Mouse (Mus musculus): Measurements from ENCODE around the gene Ankrd44.

The Ankrd44 gene

GRCm38 (mm10) chr1:54887873-54888272, 38.3 kb downstream of the Ankrd44 start:
- DNase-seq (ENCODE audit: low spot score), result no peak

DNA sequence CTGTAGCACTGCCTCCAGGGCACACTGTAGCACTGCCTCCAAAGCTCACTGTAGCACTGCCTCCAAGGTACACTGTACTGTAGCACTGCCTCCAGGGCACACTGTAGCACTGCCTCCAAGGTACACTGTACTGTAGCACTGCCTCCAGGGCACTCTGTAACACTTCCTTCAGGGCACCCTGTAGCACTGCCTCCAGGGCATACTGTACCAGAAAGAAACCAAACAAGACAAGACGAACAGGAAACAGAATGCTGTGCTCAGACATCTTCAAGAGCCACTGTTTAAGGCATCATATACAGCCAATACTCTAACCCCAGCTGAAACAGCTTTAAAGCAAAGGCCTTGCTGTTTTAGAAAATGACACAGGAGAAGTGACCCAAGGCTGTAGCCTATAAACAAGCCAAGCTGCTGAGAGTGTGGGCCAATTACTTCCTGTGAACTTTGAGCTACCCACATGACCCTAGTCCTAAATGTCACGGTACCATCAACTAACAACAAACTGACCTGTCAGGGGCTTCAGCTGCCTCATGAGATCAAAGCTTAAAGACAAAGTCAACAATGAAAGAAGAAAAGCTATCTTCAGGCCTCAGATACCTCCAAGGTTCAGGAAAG, 43.2 kb downstream of the Ankrd44 start:
- DNase-seq (ENCODE audit: low spot score), result no peak

DNA sequence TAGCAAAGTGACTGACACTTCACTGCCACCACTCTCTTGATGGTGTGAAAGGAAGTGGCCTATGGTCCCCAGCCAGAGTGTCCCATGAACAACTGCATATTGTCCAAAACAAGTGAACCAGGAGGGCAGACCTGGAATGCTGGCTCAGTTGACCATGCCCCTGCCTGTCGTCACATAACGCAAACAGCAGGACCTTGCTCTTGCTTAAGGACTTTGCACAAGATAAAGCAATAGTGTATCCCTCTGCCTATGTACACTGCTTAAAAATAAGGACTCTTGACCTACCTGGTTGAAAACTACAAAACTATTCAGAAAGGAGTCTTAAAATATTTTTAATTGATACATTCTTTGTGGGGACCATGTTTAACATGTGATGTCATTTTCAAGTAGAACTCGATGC, 44.7 kb downstream of the Ankrd44 start:
- no peak for DNase-seq (ENCODE audit: low spot score)

- no peak for DNase-seq (ENCODE audit: low spot score)
Measured at GRCm38 (mm10) chr1:54877423-54878073, 48.6 kb downstream of the Ankrd44 start.

GRCm38 (mm10) chr1:54877014-54877413, 49.2 kb downstream of the Ankrd44 start:
- no peak for DNase-seq (ENCODE audit: low spot score)

DNA sequence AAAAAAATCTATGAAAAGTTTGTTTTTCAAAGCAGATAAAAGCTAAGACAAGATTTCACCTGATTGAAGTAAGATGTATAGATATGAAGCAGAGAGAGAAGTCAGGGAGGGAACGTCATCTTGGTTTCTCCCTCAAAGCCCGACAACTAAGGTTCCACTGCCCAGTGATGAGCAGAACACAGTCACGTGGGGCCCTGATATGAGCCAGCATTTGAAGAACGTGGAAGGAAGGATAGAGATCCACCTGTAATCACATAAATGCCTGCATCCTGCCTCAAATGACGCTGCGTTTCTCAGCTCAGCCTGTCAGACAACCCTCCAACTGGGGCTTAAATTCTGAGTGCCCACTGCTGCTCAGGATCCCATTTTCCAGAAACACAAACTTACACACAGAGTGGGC, 52.1 kb downstream of the Ankrd44 start:
- DNase-seq (ENCODE audit: low spot score), result no peak

- DNase-seq (ENCODE audit: low spot score), result no peak
Measured at GRCm38 (mm10) chr1:54872857-54873616, 53.1 kb downstream of the Ankrd44 start.

- DNase-seq (ENCODE audit: low spot score), result no peak
Measured at GRCm38 (mm10) chr1:54871321-54871720, 54.9 kb downstream of the Ankrd44 start.

GRCm38 (mm10) chr1:54870634-54871033, 55.6 kb downstream of the Ankrd44 start:
- no peak for DNase-seq (ENCODE audit: low spot score)

DNA sequence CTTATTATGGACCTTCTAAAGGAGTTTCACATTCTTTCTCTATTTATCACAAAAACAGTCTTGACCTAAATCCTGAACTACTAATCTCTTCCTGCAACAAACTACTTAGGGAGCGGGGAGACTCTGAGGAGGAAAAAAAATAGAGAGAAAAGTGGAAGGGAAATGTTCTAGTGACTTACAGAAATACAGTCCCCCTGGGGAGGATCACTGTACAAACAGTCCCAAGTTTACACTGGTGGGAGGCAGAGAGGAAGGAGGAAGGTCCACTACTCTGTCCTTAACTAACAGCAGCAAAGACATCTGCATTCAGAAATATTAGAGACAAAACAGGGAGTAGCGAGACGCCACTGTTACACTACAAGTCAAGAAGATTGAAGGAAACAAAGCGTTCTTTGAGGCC, 59.0 kb downstream of the Ankrd44 start:
- DNase-seq (ENCODE audit: low spot score), result no peak

DNA sequence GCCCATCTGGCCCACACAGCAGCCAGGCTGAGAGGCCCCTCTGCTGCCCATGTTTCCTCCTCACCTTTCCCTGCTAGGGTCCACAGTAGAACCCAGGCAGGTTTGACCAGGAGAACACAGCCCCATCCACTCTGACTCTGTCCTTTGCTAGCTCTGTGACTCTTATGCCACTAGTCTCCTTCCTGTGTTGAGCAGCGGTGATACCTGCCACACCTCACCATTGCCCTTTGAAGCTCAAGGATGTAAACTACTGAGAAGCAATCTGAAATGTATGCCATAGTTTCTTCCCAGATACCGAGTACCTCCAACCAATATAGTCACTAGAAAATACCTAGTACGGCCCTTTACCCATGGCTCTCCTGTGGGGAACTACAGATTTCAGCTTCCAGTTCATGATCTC, 60.1 kb downstream of the Ankrd44 start:
- DNase-seq (ENCODE audit: low spot score), result no peak

- no peak for DNase-seq (ENCODE audit: low spot score)
Measured at GRCm38 (mm10) chr1:54864928-54865652, 61.1 kb downstream of the Ankrd44 start.

- no peak for DNase-seq (ENCODE audit: low spot score)
Measured at GRCm38 (mm10) chr1:54860361-54860760, 65.8 kb downstream of the Ankrd44 start.

GRCm38 (mm10) chr1:54859876-54860275, 66.3 kb downstream of the Ankrd44 start:
- no peak for DNase-seq (ENCODE audit: low spot score)

DNA sequence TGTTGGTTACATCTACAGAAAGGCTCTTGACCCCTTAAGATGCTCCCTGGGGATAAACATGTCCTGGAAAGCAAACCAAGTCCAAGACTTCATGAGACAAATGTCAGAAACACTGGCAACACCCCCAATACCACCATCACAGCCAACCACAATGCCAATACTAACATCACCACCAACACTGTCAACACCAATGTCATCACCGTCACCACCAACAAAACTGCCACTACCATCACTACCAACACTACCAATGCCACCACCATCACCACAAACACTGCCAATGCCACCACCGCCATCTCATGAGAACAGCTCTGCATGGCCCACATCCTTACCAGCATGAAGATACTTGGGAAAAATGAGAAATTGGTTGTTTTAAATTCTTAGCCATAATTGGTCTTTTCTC, 67.3 kb downstream of the Ankrd44 start:
- DNase-seq (ENCODE audit: low spot score), result no peak

DNA sequence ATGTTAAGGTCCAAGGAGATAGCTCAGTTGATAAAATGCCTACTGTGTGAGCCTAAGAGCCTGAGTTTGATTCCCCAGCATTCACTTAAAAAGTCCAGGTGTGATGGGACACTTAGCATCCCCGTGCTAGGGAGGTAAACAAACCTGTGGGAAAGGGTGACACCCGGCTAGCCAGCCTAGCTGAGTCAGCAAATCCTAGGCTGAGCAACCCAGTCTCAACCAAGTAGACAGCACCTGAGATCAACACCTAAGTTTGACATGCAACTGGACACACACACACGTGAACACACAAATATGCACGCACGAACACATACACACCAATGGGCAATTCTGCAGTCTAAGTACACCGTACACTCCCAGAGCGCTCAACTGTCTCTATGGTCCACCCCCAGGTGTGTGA, 69.7 kb downstream of the Ankrd44 start:
- no peak for DNase-seq (ENCODE audit: low spot score)

GRCm38 (mm10) chr1:54855970-54856369, 70.2 kb downstream of the Ankrd44 start:
- no peak for DNase-seq (ENCODE audit: low spot score)

DNA sequence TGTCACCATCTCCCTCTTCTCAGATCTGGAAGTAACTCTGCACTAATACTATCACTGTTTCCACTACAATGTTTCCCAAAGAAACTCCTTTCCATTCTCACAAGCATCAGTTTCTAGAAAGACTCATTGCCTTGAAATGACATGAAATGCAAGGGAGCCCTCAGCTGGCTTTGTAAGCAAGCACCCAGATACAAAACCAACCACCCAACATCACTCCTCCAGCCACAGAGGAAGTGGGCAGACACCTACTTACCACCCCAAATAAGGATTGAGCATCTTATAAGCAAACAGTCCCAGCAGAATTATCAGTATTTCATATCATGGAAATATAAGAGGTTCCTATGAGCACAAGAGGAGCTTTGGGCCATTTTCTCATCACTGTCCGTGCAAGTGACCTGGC, 71.8 kb downstream of the Ankrd44 start:
- DNase-seq (ENCODE audit: low spot score), result no peak

- no peak for DNase-seq (ENCODE audit: low spot score)
Measured at GRCm38 (mm10) chr1:54853311-54854000, 72.7 kb downstream of the Ankrd44 start.

GRCm38 (mm10) chr1:54851610-54852009, 74.6 kb downstream of the Ankrd44 start:
- DNase-seq (ENCODE audit: low spot score), result no peak

DNA sequence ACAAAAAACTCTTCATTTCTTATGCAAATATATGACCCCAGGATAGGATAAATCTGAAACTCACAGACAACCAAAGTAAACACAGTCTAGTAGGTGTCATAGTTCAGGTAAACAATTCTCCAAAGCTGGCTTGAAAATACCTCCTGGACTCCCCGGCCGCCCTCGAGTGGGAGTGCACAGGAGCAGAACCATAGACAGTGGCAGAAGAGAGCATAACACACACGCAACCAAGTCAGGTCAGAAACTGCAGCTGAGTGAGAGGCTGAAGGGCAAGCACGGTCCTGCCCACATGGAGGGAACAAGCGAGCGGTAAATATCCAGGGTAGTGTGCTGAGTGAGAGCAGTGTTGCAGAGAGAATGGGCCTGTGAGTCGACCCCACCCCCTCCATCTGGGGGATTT, 76.1 kb downstream of the Ankrd44 start:
- DNase-seq (ENCODE audit: low spot score), result peak; percentile 10

DNA sequence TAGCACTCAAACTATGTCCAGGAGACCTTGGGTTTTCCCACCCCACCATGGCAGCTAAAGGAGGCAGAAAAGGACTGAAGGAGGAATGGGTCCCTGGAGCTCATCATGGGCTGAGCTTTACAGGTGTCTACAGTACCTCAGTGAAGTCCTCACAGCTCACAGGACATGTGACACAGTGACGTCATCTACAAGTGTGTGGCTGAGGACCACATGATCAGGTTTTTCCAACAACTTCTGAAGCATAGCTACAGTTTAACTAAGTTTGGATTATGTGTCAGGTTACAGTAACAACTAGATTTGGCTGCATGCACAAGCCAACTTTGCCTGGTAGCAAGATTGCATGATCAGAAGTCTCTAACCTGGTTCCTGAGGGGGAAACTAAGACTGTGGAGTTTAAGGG, 78.9 kb downstream of the Ankrd44 start:
- DNase-seq (ENCODE audit: low spot score), result no peak
